Mouse (Mus musculus): ENCODE measurements at regions not wholly inside any gene's neighbourhood (a gene's known extent, or its start where the extent isn't known, plus 50 kb on each side); places are given as distances from the start of the nearest gene placed in this dataset.

GRCm38 (mm10) chr4:5379215-5379614 lies 586.1 kb upstream of the Impad1 start:
- DNase-seq (ENCODE audit: extremely low spot score in 1 of 2, low spot score in 1 of 2) = no peak

DNA sequence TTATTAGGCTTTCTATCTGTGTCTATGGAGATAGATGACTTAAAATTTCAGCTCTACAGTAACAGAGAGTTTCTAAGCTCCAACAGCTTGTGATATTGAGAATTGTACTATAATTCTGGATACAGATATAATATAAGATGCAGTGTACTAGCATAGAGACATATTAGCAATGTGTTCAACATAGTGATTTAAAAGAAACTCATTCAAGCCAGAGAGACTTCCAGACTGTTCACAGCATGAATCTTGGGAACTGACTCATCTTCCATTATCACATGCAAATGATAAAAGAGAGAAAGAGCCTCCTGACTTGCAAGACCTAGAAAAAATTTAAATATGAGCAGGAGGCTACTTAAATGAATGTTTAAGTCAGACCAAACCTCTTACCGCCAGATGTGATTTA lies 565.1 kb upstream of the Impad1 start:
- DNase-seq (ENCODE audit: extremely low spot score in 1 of 2, low spot score in 1 of 2) = peak in 1 of 2 experiments; percentile 6

- DNase-seq (ENCODE audit: extremely low spot score in 1 of 2, low spot score in 1 of 2) = no peak
Measured at GRCm38 (mm10) chr4:5346226-5346625, 553.1 kb upstream of the Impad1 start.

- no peak for DNase-seq (ENCODE audit: extremely low spot score in 1 of 2, low spot score in 1 of 2)
Measured at GRCm38 (mm10) chr4:5344739-5345138, 551.6 kb upstream of the Impad1 start.

DNA sequence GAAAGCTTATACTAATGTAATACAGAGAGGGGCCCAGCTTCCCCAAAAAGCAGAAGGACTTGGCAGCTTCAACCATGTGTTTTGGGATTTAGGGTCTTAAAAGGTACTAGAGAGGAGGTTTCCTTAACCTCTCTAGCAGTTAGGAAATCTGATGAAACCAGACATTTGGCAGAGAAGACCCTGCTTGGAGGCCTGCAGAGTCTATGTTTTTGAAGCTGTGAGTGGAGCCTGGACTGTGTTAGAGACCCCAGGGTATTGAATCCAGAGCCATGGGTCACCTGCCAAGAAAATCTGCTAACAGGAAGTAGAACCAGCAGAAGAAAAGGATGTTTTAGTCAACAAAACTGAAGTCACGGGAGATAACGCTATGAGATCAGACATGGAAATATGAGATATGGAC lies 551.2 kb upstream of the Impad1 start:
- DNase-seq (ENCODE audit: extremely low spot score in 1 of 2, low spot score in 1 of 2) = no peak

GRCm38 (mm10) chr4:5337158-5337896 lies 544.2 kb upstream of the Impad1 start:
- DNase-seq (ENCODE audit: extremely low spot score in 1 of 2, low spot score in 1 of 2) = no peak

DNA sequence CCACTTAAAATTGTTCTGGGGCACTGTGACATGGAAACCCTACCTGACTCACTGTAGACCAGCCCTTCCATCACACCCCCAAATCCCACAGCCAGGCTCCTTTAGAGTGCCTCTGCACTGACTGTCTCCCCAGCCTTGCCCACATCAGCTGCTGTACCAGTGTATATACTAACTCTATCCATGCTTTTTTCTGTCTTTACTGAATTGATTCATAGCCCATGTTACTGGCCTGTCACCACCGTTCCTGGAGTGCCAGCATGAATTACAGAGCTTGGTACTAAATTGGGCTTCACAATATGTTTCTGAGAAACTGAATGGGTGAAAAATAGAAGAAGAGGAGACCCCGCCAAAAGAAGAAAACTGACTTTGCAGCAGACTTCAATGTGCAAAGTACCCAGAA lies 541.9 kb upstream of the Impad1 start:
- DNase-seq (ENCODE audit: extremely low spot score in 1 of 2, low spot score in 1 of 2) = peak in 1 of 2 experiments; percentile 14

DNA sequence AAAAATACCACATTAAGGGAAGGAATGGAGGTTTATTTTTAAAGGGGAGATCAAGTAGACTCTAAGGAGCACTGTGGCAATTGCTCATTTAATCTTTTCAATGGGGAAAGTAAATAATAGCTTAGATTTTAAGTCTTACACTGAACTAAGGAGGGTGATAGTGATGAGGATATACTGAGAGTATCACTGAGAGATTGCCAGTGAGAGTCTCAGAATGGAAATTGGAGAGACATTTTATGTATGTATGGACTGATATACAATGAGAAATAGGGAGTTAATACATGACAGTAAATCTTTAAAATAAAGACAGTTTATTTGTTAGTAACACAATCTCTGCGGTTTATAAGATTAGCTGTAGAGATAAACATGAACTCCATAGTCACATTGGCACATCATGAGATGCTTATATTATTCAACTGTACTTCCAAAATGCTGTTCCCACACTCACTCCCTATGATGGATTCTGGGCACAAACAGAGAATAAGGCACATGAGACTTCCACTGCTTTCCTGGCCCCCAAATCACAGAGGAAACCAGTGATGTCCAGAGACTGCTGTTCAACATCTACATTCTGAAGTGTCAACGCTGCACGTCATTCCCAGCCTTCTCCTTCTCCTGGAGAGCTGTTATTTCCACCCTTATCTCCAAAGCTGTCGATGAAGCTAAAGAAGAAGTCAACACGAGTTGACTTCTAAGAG lies 535.5 kb upstream of the Impad1 start:
- no peak for DNase-seq (ENCODE audit: extremely low spot score in 1 of 2, low spot score in 1 of 2)

GRCm38 (mm10) chr4:5327171-5327661 lies 534.1 kb upstream of the Impad1 start:
- peak; percentile 20 to 65 for DNase-seq (ENCODE audit: extremely low spot score in 1 of 2, low spot score in 1 of 2)

DNA sequence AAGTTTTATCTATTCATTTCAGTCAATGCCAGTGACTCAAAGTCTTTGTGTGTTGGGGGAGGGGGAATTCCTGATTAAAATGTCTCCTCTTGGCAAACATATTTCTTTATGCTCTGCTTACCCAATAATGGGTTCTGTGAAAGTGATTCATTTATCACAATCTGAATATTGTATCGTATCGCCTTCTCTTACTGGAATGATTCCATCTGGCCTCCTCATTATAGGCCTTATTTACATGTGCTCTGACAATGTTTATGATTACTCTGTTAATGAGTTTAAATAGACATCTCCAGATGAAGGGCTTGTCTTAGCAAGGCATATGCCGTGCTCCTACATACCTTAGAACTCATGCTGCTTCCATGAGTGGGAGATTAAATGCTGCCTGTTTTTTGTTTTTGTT lies 508.3 kb upstream of the Impad1 start:
- no peak for DNase-seq (ENCODE audit: extremely low spot score in 1 of 2, low spot score in 1 of 2)

DNA sequence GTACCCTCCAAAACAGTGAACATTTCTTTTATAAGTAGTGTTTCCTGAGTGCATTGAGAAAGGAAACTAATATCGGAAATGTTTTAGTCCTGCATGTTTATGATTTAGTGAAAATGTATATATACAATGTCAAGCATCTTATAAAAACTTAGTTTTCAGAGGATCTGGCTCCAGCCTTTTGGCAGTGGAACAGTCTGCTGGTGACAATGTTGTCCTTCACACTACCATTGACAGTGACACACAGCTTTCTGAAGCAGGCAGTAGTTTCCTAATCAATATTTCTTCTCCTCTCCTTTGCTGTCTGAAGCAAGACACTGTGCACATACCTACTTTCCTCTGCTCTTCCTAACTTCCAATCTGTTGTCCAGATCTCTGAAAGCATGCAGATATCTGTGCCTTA lies 507.9 kb upstream of the Impad1 start:
- no peak for DNase-seq (ENCODE audit: extremely low spot score in 1 of 2, low spot score in 1 of 2)

DNA sequence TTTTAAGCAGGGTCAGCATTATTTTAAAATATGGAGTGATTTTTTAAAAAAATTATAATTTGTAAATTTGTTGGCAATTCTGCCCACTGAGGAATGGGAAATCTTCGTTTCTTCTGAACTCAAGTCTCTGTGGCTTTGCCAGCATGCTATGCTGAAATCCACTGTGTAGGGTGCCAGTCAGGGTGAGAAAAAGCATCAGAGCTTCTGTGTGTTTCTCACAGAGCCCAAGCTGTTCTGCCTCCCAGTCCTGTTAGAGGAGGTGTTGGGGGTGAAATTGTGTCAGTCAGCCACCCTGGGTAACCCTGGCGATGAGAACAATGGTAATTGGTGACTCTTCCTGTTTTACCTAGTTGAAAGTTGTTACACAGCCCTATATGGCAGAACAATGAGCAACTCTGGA lies 506.1 kb upstream of the Impad1 start:
- peak in 1 of 2 experiments; percentile 32 for DNase-seq (ENCODE audit: extremely low spot score in 1 of 2, low spot score in 1 of 2)

DNA sequence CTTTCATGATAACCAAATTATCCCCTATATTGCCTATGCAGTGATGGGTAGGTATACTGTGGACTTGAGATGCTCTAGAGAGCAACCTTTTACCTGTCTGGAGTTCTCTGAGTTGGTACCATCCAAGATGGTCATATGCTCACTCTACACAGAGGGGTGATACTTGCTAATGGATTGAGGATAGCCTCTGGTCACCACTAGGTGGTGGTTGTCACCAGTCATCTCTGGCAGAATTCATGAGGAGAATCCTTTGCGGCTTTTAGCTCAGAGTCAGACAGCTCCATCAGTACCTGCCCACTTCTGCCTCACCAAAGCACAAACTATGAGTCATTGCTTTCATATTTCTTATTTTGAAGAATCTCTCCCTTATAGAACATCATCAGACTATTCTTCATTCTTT lies 500.9 kb upstream of the Impad1 start:
- DNase-seq (ENCODE audit: extremely low spot score in 1 of 2, low spot score in 1 of 2) = peak in 1 of 2 experiments; percentile 12

DNA sequence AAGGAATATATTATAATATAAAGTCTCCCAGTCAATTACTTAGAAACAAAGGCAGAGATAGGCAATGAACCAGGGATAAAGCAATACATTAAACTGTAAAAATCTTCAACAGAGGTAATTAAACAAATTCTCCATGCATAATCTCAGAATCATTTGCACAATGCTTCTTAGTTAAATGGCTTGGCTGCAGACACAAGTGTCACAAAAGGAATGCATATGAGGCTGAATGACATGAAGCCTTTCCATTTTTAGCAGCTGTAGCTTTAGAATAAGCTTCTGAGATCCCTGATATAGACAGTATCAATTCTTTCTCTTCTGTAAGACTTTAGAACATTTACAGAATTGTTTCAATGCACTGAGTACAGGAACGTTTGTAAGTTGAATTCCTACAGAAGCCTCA lies 483.0 kb upstream of the Impad1 start:
- DNase-seq (ENCODE audit: extremely low spot score in 1 of 2, low spot score in 1 of 2) = no peak

All from frontal cortex, adult 2 months (tissue).